Comparison of ENCODE assay signal across 27 mouse cellular contexts in genomic region chr5:135761881-135762280, GRCm38 (mm10). TPM values are rescaled to one million over a fixed set of nuclear protein-coding genes. Genes with fewer than 3 reads are reported as not detected.
"Had no signal": no experiment of that assay in that cellular context is flagged by ENCODE, and none has a peak within 500 bp of the region (broad histone marks: within the 10 kb centered on the region; RNA-seq: fewer than 3 reads in every experiment).

No protein-coding gene starts in this region.

- H3K27ac ChIP-seq: layer of hippocampus, adult 2 months; limb, embryonic 10.5 days; limb, embryonic 13.5 days; liver, embryonic 15.5 days; midbrain, embryonic 10.5 days; midbrain, embryonic 13.5 days; neural tube, embryonic 13.5 days; stomach, embryonic 15.5 days had no signal

- H3K9ac ChIP-seq: limb, embryonic 13.5 days; liver, embryonic 15.5 days; lung, embryonic 14.5 days; midbrain, embryonic 13.5 days; neural tube, embryonic 13.5 days; stomach, embryonic 15.5 days had no signal

- DNase-seq: kidney, adult 18-20 months; kidney, adult 9 months; kidney, postnatal 14 days; layer of hippocampus, adult 9-11 months; liver; lung, embryonic 14.5 days; retina, postnatal 1 day; right cerebral cortex, postnatal 25 days; spleen, adult 18-20 months; thymus, postnatal 25 days had no signal

- H3K4me2 ChIP-seq: limb, embryonic 13.5 days; liver, embryonic 15.5 days; lung, embryonic 14.5 days; midbrain, embryonic 13.5 days; neural tube, embryonic 13.5 days; stomach, embryonic 15.5 days had no signal

- H3K4me1 ChIP-seq: limb, embryonic 10.5 days; limb, embryonic 13.5 days; liver, embryonic 15.5 days; midbrain, embryonic 10.5 days; midbrain, embryonic 13.5 days; neural tube, embryonic 13.5 days; stomach, embryonic 15.5 days had no signal

- H3K4me3 ChIP-seq: layer of hippocampus, adult 2 months; limb, embryonic 10.5 days; limb, embryonic 13.5 days; liver, embryonic 15.5 days; megakaryocyte, embryonic 14.5 days; midbrain, embryonic 10.5 days; midbrain, embryonic 13.5 days; myocyte; neural tube, embryonic 13.5 days; stomach, embryonic 15.5 days had no signal

- H3K9me3 ChIP-seq: limb, embryonic 10.5 days; limb, embryonic 13.5 days; liver, embryonic 15.5 days; midbrain, embryonic 10.5 days; midbrain, embryonic 13.5 days; neural tube, embryonic 13.5 days; stomach, embryonic 15.5 days had no signal

- ATAC-seq: intestine, embryonic 16.5 days; lung, postnatal 0 days; midbrain, embryonic 13.5 days; midbrain, embryonic 16.5 days had no signal

- H3K36me3 ChIP-seq: limb, embryonic 10.5 days; limb, embryonic 13.5 days; liver, embryonic 15.5 days; midbrain, embryonic 10.5 days; midbrain, embryonic 13.5 days; neural tube, embryonic 13.5 days; stomach, embryonic 15.5 days had no signal

- H3K27me3 ChIP-seq: limb, embryonic 13.5 days; liver, embryonic 15.5 days; neural tube, embryonic 13.5 days; stomach, embryonic 15.5 days had no signal

RNA-seq across cellular contexts. Expression of gene Styxl1, which starts 16.3 kb away (rescaled TPM):
- total RNA-seq: layer of hippocampus, adult 2 months; left cerebral cortex, adult 18-20 months; left cerebral cortex, postnatal 25 days; monocyte, adult 5-6 weeks had no signal
- polyA plus RNA-seq: limb, embryonic 10.5 days; limb, embryonic 13.5 days; liver, embryonic 15.5 days; lung, embryonic 14.5 days; neural tube, embryonic 13.5 days had no signal

RNA-seq across cellular contexts. Expression of gene Srrm3, which starts 44.8 kb away (rescaled TPM):
- total RNA-seq: monocyte, adult 5-6 weeks had no signal
- polyA plus RNA-seq: limb, embryonic 10.5 days; lung, postnatal 0 days; myocyte; thymus, postnatal 0 days had no signal
